In genomic region chr15:97881423-97881822, GRCm38 (mm10) we compare ENCODE assay signal across 17 mouse cellular contexts.
"Had no signal": no experiment of that assay in that cellular context is flagged by ENCODE, and none has a peak within 500 bp of the region (broad histone marks: within the 10 kb centered on the region; RNA-seq: fewer than 3 reads in every experiment).

No protein-coding gene starts in this region.

- H3K4me3 ChIP-seq: hindbrain, embryonic 15.5 days; left cerebral cortex, adult 2 months; liver, embryonic 13.5 days; midbrain, embryonic 12.5 days; myocyte; neural tube, embryonic 13.5 days had no signal

- H3K4me1 ChIP-seq: hindbrain, embryonic 15.5 days; midbrain, embryonic 12.5 days; neural tube, embryonic 13.5 days had no signal

- H3K4me2 ChIP-seq: hindbrain, embryonic 15.5 days; liver, embryonic 13.5 days; midbrain, embryonic 12.5 days; neural tube, embryonic 13.5 days had no signal

- H3K9ac ChIP-seq: hindbrain, embryonic 15.5 days; liver, embryonic 13.5 days; midbrain, embryonic 12.5 days; neural tube, embryonic 13.5 days had no signal

- ATAC-seq: midbrain, embryonic 16.5 days had no signal

- H3K27me3 ChIP-seq: hindbrain, embryonic 15.5 days; midbrain, embryonic 12.5 days; neural tube, embryonic 13.5 days had no signal

- H3K9me3 ChIP-seq: hindbrain, embryonic 15.5 days; liver, embryonic 13.5 days; midbrain, embryonic 12.5 days; neural tube, embryonic 13.5 days had no signal

- H3K36me3 ChIP-seq: hindbrain, embryonic 15.5 days; liver, embryonic 13.5 days; midbrain, embryonic 12.5 days; neural tube, embryonic 13.5 days had no signal

- DNase-seq: layer of hippocampus, postnatal 36 days; liver, embryonic 13.5 days; lung, adult 2 months; lung, postnatal 14 days; lung, postnatal 4 days; retina, postnatal 1 day; right cerebral cortex, postnatal 25 days; thymus, adult 2 months; thymus, postnatal 14 days; thymus, postnatal 4 days had no signal

- H3K27ac ChIP-seq: hindbrain, embryonic 15.5 days; left cerebral cortex, adult 2 months; liver, embryonic 13.5 days; midbrain, embryonic 12.5 days; neural tube, embryonic 13.5 days; stomach, postnatal 0 days had no signal
